Mouse (Mus musculus) cerebellum, adult 9-11 months (tissue): ENCODE data around the gene Gm36028.
A peak's percentile ranks its signal among the peaks of the same experiment; 100 is the strongest.

ENCODE experiments used
- DNase-seq: peaks from one replicate; pipeline ENCODE4 v3.0.0; 2022

Gene Gm36028

GRCm38 (mm10) chr16:37857495-37857894, 3.5 kb downstream of the Gm36028 start:
- DNase-seq: no peak

DNA sequence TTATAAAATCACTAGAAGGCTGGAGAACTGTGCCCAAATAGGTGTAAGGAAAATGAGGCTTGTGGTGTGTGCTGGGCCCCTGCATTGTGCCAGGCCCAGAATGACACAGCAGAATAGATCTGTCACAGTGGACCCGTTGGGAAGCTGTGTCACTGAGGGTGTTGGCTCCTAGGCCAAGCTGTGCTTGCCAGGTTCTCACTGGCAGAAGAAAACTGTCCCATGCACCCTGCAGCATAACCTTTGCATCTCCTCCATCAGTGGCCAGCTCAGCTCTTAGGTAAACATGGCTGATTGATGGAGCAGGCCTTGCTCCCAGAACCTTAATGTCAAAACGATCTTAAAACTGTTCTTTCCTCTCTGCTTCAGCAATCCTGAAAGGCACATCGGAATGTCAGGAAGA, 4.6 kb downstream of the Gm36028 start:
- DNase-seq: no peak

DNA sequence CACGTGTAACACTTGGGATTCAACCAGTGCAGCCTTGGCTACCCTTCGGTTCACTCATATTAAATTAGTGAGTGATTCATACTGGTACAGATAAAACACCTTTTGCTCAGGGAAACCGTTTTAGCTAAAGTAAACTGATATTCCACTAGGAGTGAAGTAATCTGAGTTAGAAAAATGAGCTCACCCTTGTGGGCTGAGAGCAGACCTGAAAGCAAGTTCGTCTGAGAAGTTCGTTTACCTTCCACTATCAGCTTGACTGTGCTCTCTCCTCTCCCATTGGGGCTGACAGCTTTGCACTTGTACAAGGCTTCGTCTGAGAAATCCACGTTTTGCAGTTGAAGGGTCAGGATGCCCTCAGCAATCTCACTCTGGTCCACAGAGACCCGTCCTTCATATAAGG, 5.4 kb downstream of the Gm36028 start:
- no peak for DNase-seq

GRCm38 (mm10) chr16:37854593-37854992, 6.4 kb downstream of the Gm36028 start:
- DNase-seq: no peak

- DNase-seq: no peak
Observed at GRCm38 (mm10) chr16:37854054-37854453, 6.9 kb downstream of the Gm36028 start.

DNA sequence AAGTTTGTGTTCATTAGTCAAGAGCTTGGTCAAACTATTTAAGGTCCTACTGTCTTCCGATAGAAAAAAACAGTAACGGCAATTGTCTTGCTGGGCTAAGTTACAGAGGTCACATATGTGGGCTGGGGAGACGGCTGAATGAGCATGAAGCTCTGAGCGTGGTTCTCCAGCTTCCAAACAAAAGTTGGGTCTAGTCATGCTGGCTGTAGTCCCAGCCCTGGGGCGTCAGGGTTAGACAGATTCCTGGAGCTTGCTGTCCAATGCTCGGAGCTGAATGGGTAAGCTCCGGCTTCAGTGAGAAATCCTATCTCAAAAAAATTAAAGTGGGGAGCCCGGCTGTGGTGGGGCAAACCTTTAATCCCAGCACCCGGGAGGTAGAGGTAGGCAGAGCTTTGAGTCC, 7.7 kb downstream of the Gm36028 start:
- DNase-seq: no peak

DNA sequence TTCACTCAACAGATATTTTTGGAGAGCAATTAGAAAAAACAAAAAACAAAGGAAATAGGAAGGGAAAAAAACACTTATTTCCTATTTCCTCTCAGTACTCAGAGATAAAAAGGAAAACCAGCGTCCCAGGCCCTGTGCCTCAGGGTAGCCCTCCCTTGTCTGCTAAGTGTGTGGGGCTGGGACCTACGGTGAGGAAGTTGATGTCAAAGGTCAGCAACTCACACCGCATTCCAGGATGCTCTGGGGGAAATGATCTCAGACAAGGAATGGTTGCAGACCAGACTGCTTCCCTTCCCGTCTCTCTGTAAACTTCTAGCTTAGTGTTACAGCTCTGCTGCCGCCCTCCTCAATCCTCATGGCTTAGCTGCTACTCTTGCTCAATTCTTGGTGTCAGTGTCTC, 9.6 kb downstream of the Gm36028 start:
- no peak for DNase-seq

DNA sequence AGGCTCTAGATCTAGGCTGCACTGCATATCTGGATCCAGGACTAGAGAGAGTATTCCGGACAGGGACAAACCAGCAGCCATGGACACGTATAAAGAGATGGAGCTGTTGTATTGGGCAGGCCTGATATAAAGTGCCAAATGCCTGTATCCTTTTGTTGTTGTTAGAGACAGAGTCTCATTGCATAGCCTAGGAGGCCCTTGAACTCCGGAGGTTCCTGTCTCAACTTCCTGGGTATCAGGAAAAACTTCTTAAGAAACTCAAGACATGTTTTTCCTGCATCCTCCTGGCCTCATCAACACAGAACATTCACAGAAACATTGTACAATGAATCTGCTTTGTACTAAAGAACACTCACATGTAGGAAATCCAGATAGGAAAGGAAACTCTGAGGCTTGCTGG, 13.9 kb downstream of the Gm36028 start:
- no peak for DNase-seq

DNA sequence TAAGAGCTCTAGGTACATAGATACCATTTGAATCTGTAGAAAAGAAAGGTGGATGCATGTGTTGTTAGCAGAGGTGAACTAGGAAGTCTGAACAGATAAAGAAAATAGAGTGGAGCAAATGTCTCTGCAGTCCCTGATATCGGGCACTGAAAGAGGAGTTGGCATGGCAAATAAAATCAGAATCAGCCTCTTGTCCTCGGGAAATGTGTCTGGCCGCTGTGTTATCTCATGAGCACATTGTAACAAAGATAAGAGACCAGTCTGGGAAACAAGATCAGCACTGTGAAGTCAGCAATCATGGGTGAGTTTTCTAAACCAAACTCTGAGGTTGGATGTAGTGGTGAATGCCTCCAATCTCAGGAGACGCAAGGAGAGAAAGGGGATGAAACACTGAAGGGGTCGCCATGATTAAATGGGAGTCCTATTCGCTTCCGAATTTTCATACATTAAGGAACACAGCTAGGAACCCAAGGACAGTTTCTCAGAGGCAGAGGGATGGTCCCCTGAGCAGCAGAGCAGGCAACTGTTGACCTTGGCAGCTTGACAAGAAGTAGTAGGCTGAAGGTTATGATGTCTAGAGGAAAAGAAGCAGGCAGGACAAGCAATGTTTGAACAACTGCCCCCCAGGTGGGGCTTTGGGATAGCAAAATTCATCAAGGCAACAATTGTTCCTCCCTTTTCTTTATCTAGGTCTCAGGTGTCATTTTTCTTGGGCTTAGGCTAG, 15.6 kb downstream of the Gm36028 start:
- DNase-seq: no peak

- DNase-seq: no peak
Observed at GRCm38 (mm10) chr16:37843740-37844139, 17.2 kb downstream of the Gm36028 start.

DNA sequence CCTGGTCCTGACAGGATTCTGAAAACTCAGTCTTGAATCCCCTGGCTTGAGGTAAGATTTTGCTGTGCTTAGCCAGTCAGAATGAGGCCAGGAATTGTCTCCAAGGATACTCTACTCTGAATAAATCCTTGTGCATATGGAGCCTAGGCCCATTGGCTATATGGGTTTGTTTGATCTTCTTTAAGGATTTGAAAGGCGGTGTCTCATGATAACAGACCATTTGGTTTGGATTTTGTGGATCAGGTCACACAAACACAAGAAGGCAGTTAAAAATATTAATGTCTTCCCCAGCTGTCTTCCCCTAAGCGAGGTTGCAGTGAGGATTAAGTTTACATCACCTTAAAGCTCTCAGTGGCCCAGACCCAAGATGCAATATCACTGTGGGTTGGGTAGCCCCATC, 18.5 kb downstream of the Gm36028 start:
- no peak for DNase-seq

- no peak for DNase-seq
Observed at GRCm38 (mm10) chr16:37837571-37837970, 23.4 kb downstream of the Gm36028 start.

GRCm38 (mm10) chr16:37831041-37831440, 29.9 kb downstream of the Gm36028 start:
- no peak for DNase-seq

GRCm38 (mm10) chr16:37826286-37826685, 34.7 kb downstream of the Gm36028 start:
- DNase-seq: no peak

GRCm38 (mm10) chr16:37824778-37825505, 36.0 kb downstream of the Gm36028 start:
- no peak for DNase-seq

GRCm38 (mm10) chr16:37823949-37824348, 37.0 kb downstream of the Gm36028 start:
- DNase-seq: peak; percentile 80

DNA sequence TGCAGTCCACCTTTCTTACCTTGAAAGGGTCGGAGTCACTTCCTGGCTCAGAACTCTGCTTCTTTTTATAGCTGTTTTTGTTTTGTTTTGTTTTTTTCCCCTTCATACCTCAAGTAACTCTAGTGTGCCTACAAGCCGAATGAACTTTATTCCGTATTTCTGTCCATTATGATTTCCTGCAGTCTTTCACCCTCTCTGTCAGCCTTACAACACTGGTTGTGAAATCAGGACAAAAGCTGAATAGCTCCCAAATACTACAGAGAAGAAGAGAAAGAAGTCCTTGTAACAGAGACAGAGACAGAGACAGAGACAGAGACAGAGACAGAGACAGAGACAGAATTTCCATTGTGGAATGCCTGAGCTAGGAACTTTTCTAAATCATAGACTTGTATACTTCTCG, 43.0 kb downstream of the Gm36028 start:
- no peak for DNase-seq

DNA sequence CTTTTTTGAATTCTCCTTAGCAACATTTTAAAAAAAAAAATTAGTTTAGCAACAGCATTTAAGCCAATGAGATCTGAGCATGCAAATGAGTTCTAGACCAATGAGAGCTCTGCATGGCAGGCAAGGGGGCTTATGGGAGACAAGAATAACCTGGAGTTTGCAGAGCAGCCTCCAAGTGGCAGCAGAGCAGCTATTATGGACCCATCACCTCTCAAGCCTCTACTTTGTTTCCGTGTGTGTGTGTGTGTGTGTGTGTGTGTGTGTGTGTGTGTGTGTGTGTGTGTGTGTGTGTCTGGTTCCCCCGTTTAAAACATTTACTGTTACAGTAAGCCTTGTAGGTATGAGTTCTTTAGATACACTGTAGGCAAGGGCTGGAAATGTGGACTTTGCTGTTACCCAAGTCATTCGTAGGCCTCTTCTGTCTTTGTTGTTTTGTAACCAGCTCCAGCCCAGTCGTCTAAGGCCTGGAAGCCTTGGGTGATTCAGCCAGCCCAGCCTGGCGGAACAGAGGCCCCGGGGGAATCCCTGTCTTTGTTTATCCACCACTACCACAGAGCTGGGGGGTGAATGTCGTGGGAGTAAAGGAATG, 46.5 kb downstream of the Gm36028 start:
- peak; percentile 55 for DNase-seq

- DNase-seq: no peak
Observed at GRCm38 (mm10) chr16:37813691-37814382, 47.1 kb downstream of the Gm36028 start.

- DNase-seq: peak; percentile 88
Observed at GRCm38 (mm10) chr16:37812474-37812886, 48.5 kb downstream of the Gm36028 start.

DNA sequence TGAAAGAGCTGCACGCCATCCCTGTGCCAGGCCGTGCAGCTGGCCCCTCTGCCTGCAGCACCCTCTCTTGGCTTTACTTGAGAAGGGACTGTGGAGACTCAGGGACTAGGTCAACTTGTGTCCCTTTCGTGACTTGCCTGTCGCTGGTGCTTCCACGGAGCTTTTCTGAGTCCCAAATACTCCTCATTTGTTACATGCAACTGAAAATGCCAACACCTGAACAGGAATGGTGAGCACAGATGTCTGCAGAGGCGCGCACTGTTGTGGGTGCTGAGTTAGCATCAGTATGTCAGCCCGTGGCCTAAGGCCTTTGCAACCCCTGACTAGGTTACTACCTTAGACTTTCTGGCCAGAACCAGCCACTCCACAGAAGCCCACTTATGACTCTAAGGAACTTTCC, 49.1 kb downstream of the Gm36028 start:
- no peak for DNase-seq

GRCm38 (mm10) chr16:37809623-37809992, 51.3 kb downstream of the Gm36028 start:
- DNase-seq: no peak

DNA sequence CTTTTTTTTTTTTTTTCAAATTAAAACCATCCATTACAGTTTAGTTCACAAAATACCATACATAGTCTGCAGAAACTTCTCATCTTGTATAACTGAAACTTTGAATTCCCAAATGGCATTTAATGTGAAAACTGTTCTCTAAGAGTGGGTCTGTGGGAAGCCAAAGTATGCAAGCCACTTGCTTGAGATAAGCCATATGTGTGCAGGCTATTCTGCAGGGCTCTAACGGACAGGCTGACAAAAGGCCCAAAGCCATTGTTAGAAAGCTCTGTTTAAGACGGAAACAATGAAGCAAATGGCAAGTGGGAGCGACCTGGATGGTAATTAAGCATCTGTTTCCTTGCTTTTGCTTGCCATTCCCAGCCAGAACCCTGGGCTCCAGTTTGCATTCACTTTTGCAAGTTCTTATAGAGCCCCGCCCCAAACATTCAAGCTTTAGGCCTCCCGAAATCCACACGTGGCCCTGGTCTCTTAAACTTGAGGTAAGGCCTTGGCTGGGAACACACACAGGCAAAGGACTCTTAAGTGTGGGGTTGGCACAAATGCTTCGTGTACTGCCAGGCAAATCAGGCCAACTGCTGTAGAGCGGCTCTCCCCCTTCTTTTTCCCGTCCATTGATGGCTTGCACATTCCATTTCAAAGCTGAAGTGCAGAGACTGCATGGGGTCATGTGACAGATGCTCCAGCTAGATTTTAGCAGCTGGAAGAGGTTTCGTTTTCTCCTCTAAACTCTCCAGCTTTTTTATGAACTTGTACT, 51.9 kb downstream of the Gm36028 start:
- DNase-seq: no peak
